Mouse (Mus musculus) heart, adult 2 months (tissue): ENCODE data around the gene Slit3.

ENCODE experiments used
- CTCF ChIP-seq: fragments of 200-600 bp; IDR thresholded peaks from 2 replicates; pipeline ENCODE4 v1.8.1; 2022; ENCODE audit warnings: antibody characterized with exemption, mild to moderate bottlenecking, moderate library complexity
- EP300 ChIP-seq: fragments of 200-500 bp; IDR thresholded peaks from 2 replicates; pipeline ENCODE4 v1.6.1; 2011; ENCODE audit warnings: low read depth, low read length, control low read depth; ENCODE audit not compliant: insufficient read depth
- POLR2A ChIP-seq: fragments of 200-500 bp; IDR thresholded peaks from 2 replicates; pipeline ENCODE4 v1.6.1; 2011; ENCODE audit warnings: mild to moderate bottlenecking, low read depth, low read length, control low read depth; ENCODE audit not compliant: insufficient read depth

DNA sequence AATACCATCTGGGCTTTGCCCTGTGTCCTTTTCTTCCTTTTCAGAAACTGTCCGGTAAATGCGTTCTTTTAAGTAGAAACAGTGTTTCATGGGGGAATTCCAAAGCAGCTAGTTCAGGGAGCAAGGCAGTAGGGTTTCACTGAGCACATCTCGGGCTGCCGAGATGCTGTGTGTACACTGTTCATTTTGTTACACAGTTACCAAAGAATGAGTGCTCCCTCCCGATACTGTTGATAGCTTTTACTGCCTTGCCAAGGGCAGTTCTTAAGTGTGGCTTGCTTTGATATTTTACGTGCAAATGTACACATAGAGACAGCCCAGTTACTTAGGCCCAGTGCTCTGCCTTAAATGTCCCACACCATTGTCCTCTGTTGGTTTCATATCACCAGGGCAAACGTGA lies 516.1 kb downstream of the Slit3 start:
- TF ChIP-seq POLR2A (no peak), CTCF (no peak), EP300 (no peak)
